Mouse (Mus musculus): Measurements from ENCODE around the gene Rpp25l.

DNA sequence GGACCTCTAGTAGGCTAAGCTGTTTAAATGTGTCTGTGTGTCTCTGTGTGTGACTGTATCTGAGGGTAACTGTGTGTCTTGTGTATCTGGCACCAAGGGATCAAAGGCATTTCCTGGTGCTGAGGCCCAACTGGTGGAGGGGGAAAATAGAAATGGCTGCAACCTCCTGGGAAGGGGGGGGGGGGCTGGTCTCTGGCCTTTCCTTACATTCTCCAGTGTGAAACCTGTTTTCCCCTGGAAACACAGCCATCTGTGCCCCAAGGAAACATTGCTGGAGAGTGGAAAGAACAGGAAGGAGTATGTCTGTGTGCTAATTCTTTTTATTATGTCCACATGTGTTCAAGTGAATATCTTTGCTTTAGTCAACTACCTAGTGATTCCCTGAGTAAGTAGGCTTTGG lies 48.3 kb upstream of the Rpp25l start:
- no peak for TF ChIP-seq ZC3H11A (IDR thresholded peaks at IDR 0.05; ENCODE audit: borderline replicate concordance, low read depth, low read length)
- no peak for TF ChIP-seq MAFK (IDR thresholded peaks at IDR 0.05; ENCODE audit: insufficient read depth, low read depth, low read length)

Measured in ES-E14 (cell line).